Mouse (Mus musculus): ENCODE measurements around the gene Foxo3. TPM values are rescaled to one million over a fixed set of nuclear protein-coding genes. Genes with fewer than 3 reads are reported as not detected.
A peak's percentile ranks its signal among the peaks of the same experiment; 100 is the strongest.

Foxo3 gene
- polyA plus RNA-seq, 1 experiment = 30.2 TPM

GRCm38 (mm10) chr10:42277476-42278306 lies 1.1 kb upstream of the Foxo3 start:
- Histone ChIP-seq H3K27ac (ENCODE audit: insufficient read depth, low read length) (peak overlapping the region; percentile 90), H3K4me1 (ENCODE audit: control insufficient read depth, insufficient read depth, low read length) (no peaks in the 10 kb centered on the region), H3K4me3 (ENCODE audit: insufficient read depth, low read length) (peak overlapping the region; percentile 82)
- TF ChIP-seq POLR2A (IDR thresholded peaks at IDR 0.05; ENCODE audit: low read depth, low read length) = peak; percentile 76
- TF ChIP-seq CTCF (IDR thresholded peaks at IDR 0.05; ENCODE audit: borderline replicate concordance, insufficient read depth, low read length) = no peak

GRCm38 (mm10) chr10:42275871-42276501 lies 569 bp downstream of the Foxo3 start:
- H3K4me1 ChIP-seq (ENCODE audit: control insufficient read depth, insufficient read depth, low read length) = peaks cover 6% of the 10 kb centered on the region
- TF ChIP-seq CTCF (IDR thresholded peaks at IDR 0.05; ENCODE audit: borderline replicate concordance, insufficient read depth, low read length) = no peak
- TF ChIP-seq POLR2A (IDR thresholded peaks at IDR 0.05; ENCODE audit: low read depth, low read length) = no peak; the same call in 1 of the 2 replicates
- H3K27ac ChIP-seq (ENCODE audit: insufficient read depth, low read length) = peak overlapping the region; percentile 79
- H3K4me3 ChIP-seq (ENCODE audit: insufficient read depth, low read length) = peak overlapping the region; percentile 74

- H3K4me1 ChIP-seq (ENCODE audit: control insufficient read depth, insufficient read depth, low read length) = peaks cover 6% of the 10 kb centered on the region
- peak overlapping the region; percentile 74 for H3K4me3 ChIP-seq (ENCODE audit: insufficient read depth, low read length)
- peak overlapping the region; percentile 79 for H3K27ac ChIP-seq (ENCODE audit: insufficient read depth, low read length)
- TF ChIP-seq POLR2A (IDR thresholded peaks at IDR 0.05; ENCODE audit: low read depth, low read length) (peak; percentile 41), CTCF (IDR thresholded peaks at IDR 0.05; ENCODE audit: borderline replicate concordance, insufficient read depth, low read length) (no peak)
Observed at GRCm38 (mm10) chr10:42275401-42275870, 1.1 kb downstream of the Foxo3 start.

GRCm38 (mm10) chr10:42274712-42275400 lies 1.7 kb downstream of the Foxo3 start:
- peaks cover 8% of the 10 kb centered on the region for H3K4me1 ChIP-seq (ENCODE audit: control insufficient read depth, insufficient read depth, low read length)
- peak overlapping the region; percentile 74 for H3K4me3 ChIP-seq (ENCODE audit: insufficient read depth, low read length)
- TF ChIP-seq CTCF (IDR thresholded peaks at IDR 0.05; ENCODE audit: borderline replicate concordance, insufficient read depth, low read length) = no peak
- peak; percentile 47 for TF ChIP-seq POLR2A (IDR thresholded peaks at IDR 0.05; ENCODE audit: low read depth, low read length)
- peak overlapping the region; percentile 72 for H3K27ac ChIP-seq (ENCODE audit: insufficient read depth, low read length)

GRCm38 (mm10) chr10:42273760-42274691 lies 2.5 kb downstream of the Foxo3 start:
- TF ChIP-seq POLR2A (IDR thresholded peaks at IDR 0.05; ENCODE audit: low read depth, low read length) = peak; percentile 52; the same call in 1 of the 2 replicates
- TF ChIP-seq CTCF (IDR thresholded peaks at IDR 0.05; ENCODE audit: borderline replicate concordance, insufficient read depth, low read length) = no peak
- H3K4me1 ChIP-seq (ENCODE audit: control insufficient read depth, insufficient read depth, low read length) = peaks cover 12% of the 10 kb centered on the region
- H3K4me3 ChIP-seq (ENCODE audit: insufficient read depth, low read length) = peak overlapping the region; percentile 74
- H3K27ac ChIP-seq (ENCODE audit: insufficient read depth, low read length) = peak overlapping the region; percentile 72

- Histone ChIP-seq H3K27ac (ENCODE audit: insufficient read depth, low read length) (no peak overlapping the region), H3K4me1 (ENCODE audit: control insufficient read depth, insufficient read depth, low read length) (peaks cover 12% of the 10 kb centered on the region), H3K4me3 (ENCODE audit: insufficient read depth, low read length) (peak overlapping the region; percentile 74)
- TF ChIP-seq POLR2A (IDR thresholded peaks at IDR 0.05; ENCODE audit: low read depth, low read length) (no peak), CTCF (IDR thresholded peaks at IDR 0.05; ENCODE audit: borderline replicate concordance, insufficient read depth, low read length) (no peak)
Observed at GRCm38 (mm10) chr10:42273403-42273759, 3.2 kb downstream of the Foxo3 start.

GRCm38 (mm10) chr10:42271454-42272230 lies 4.9 kb downstream of the Foxo3 start:
- H3K4me3 ChIP-seq (ENCODE audit: insufficient read depth, low read length) = no peak overlapping the region
- H3K27ac ChIP-seq (ENCODE audit: insufficient read depth, low read length) = no peak overlapping the region
- TF ChIP-seq CTCF (IDR thresholded peaks at IDR 0.05; ENCODE audit: borderline replicate concordance, insufficient read depth, low read length) = no peak
- no peak for TF ChIP-seq POLR2A (IDR thresholded peaks at IDR 0.05; ENCODE audit: low read depth, low read length)
- peaks cover 12% of the 10 kb centered on the region for H3K4me1 ChIP-seq (ENCODE audit: control insufficient read depth, insufficient read depth, low read length)

- H3K27ac ChIP-seq (ENCODE audit: insufficient read depth, low read length) = no peak overlapping the region
- H3K4me1 ChIP-seq (ENCODE audit: control insufficient read depth, insufficient read depth, low read length) = peaks cover 12% of the 10 kb centered on the region
- no peak overlapping the region for H3K4me3 ChIP-seq (ENCODE audit: insufficient read depth, low read length)
- TF ChIP-seq POLR2A (IDR thresholded peaks at IDR 0.05; ENCODE audit: low read depth, low read length) = no peak
- no peak for TF ChIP-seq CTCF (IDR thresholded peaks at IDR 0.05; ENCODE audit: borderline replicate concordance, insufficient read depth, low read length)
Observed at GRCm38 (mm10) chr10:42270277-42271083, 6.1 kb downstream of the Foxo3 start.

Data from embryonic fibroblast, embryonic 13.5 days (primary cell).